Mouse (Mus musculus): ENCODE measurements at regions not wholly inside any gene's neighbourhood (a gene's known extent, or its start where the extent isn't known, plus 50 kb on each side); places are given as distances from the start of the nearest gene placed in this dataset.
A peak's percentile ranks its signal among the peaks of the same experiment; 100 is the strongest.
"Not testable (repeated sequence)": the region's sequence is repeated elsewhere in the genome, so short reads cannot be mapped to it uniquely, and the experiment has no call there.

DNA sequence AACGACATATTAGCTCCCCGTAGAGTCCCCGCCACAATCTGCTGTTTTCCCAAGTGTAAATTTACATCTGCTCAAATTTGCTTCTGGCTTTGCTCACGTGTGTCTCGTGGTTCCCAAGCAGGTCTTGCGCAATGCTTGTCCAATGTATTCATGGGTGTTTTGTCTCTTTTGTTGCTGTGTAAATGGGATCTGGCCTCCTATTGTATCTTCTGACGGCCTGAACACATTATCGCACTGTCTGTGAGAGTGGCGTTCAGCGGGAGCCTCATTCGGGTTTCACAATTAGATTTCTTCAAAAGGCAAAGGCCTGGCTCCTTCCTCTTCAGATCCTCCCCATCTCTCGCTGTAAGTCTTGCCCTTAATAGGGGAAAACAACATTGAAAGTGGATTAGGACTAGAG is 274.5 kb downstream of the Fam19a5 start:
- no peak for DNase-seq (ENCODE audit: low spot score in 2 of 2)

DNA sequence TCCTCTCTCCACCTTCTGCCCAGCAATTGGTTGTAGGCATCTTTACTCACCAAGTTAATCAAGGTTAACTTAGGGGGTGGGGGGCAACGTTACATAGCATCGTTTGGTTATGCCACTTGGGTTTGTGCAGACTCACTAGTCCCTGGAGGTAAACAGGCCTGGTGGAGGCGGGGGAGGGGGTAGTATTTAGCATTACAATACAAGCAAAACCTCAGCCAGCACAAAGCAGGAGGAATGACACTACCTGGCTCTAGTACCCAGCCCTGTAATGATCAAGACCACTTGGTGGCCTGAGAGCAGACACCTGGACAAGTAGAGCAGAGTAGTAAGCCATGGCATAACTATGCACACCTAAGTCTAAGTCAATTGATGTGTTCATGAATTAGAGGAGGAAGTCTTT is 298.0 kb downstream of the Fam19a5 start:
- no peak for DNase-seq (ENCODE audit: low spot score in 2 of 2)

DNA sequence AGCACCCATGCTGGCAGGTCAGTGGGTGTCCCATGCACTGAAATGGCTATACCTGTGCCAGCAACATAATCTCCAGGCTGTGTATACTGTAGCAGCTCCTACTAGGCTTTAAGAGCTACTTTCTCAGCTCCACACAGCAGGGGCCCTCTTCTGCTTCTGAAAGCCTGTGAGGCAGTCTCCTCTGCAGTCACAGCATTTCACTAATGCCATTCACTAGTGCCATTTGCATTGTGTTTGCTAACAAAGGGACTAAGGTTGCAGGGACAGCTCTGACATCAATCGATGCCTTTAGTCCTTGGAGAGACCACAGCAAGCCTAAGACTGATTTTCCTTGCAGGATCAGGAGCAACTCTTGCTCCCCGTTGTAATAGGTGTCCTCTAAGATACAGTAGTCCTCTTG is 315.0 kb downstream of the Fam19a5 start:
- DNase-seq (ENCODE audit: low spot score in 2 of 2): no peak

DNA sequence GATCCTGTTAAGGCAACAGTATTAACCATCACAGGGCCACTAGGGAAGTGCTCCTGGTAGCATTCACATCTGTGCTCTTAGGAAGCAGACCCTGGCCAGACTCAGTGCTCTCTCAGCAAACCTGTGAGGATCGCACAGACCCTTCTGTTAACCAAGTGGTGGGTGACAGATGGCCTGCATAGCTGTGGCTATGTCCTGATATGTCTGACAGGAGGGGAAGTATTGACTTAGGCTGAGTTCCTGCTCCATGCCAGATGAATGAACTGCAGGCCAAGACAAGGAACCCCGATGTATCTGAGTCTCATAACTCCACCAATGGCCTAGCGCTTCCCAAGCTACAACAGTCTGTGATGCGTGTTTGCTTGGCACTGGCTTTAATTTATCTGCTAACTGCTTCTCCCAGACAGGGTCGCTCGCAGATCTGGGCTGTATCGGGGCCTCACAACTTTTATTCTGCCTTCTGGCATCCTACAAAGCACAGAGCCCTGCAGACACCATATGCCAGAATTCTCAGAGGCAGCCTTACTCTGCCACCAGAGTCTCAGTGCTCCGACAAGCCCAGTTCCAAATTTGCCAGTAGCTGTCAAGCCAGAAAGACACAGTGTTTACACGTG is 332.3 kb downstream of the Fam19a5 start:
- DNase-seq (ENCODE audit: low spot score in 2 of 2): no peak

DNA sequence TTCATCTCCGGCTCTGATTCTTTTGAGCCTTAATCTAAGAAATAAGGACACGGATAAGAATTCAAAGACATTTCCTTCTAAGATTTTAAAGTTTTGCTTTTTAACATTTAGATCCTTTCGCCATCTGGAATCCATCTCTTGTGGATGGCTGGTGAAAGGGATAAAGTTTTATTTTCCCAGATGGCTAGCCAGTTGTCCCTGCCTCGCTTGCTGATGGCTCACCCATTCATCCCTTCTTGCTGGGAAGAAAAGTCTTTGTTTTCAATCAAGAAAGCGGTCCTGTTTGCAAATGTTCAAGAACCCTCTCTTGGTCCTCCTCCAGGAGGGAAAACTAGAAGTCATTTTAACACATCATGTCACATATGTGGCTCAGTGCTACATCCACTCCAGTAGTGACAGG is 346.8 kb downstream of the Fam19a5 start:
- DNase-seq (ENCODE audit: low spot score in 2 of 2): no peak

- not testable (repeated sequence) for DNase-seq (ENCODE audit: low spot score in 2 of 2)
These were observed 350.8 kb downstream of the Fam19a5 start for GRCm38 (mm10) chr15:87894866-87895265.

GRCm38 (mm10) chr15:87898655-87899054 is 354.6 kb downstream of the Fam19a5 start:
- DNase-seq (ENCODE audit: low spot score in 2 of 2): no peak

DNA sequence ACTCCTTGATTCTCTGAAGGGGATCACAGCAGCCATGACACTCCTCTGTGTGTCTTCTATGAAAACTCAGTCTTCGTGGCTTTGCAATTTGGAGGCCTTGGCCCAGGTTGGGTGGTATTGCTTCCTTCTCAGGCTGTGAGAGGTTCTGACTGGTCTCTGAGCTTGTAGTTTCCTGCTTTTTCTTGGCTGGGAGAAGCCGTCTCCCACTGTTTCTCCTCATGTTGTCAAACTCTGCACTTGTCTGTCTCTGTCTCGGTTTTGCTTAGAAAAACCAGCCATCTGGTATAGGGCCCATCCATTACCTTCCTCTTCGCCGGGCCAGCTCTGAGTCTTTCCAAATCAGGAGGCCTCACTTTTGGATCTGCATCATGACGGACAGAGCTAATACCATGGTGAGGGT is 360.3 kb downstream of the Fam19a5 start:
- no peak for DNase-seq (ENCODE audit: low spot score in 2 of 2)

DNA sequence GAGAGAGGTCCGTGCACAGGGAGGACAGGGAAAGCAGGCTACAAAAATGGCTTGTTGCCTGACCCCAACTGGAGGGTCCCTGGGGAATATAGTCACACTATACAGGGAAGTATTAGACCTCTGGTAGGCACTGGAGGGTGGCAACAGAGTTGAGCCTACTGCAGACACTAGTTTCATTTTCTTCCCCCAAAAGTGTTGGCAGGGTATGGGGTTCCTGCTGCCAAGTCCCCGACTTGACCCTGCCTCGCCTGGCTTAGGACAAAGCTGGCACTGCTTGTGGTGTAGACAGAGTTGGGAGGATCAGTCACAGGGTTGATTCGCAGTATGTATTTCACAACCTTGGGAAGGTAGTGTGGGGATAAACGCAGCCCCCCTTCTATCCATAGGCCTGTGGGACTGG is 362.2 kb downstream of the Fam19a5 start:
- peak; percentile 12 to 27 for DNase-seq (ENCODE audit: low spot score in 2 of 2)

GRCm38 (mm10) chr15:87922091-87922490 is 378.0 kb downstream of the Fam19a5 start:
- peak in 1 of 2 experiments; percentile 24 for DNase-seq (ENCODE audit: low spot score in 2 of 2)

DNA sequence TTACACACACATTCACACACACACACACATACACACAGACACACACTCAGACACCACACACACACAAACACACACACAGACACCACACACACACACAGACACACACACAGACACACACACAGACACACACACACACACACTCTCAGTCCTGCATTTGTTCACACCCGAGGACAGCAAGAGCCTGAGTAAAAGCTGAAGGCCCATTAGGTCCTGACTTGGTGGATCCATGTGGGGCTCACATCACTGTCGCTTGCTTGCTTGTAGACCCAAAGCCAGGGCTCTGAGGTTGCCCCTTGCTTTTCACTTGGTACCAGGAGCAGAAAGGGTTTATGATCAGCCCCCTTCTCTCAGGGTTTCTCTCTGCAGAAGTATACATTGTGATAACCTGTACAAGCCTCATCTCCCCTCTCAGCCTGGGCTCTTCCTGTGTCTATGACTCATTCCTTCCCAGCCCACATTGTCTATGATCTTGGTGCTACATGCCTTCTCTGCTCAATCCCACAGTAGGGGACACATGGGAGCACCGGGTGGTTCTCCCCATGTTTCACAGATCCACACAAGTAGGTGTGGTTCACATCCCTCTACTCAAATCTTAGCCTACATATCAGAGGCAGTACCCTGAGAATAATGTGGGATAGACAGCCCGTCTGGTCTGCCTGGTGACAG is 378.8 kb downstream of the Fam19a5 start:
- DNase-seq (ENCODE audit: low spot score in 2 of 2): no peak

DNA sequence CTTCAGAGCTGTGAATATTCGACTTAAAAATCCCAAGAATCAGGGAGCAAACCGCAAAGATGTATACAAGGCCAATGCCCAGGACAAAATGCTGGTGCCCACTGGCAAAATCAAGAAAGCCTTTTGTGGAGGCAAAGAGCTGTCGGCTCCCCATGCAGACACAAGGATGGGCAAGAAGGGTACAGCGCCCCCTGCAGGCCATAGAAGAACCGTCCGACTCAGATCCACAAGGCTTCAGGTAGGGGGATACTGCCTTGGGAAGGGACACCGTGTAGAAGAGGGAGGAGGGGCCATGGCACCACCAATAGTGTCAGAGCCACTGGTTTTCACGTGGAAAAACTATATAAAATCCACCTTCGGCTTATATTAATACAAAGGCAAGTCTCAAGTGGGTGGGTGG is 379.8 kb downstream of the Fam19a5 start:
- DNase-seq (ENCODE audit: low spot score in 2 of 2): peak; percentile 33 to 48

DNA sequence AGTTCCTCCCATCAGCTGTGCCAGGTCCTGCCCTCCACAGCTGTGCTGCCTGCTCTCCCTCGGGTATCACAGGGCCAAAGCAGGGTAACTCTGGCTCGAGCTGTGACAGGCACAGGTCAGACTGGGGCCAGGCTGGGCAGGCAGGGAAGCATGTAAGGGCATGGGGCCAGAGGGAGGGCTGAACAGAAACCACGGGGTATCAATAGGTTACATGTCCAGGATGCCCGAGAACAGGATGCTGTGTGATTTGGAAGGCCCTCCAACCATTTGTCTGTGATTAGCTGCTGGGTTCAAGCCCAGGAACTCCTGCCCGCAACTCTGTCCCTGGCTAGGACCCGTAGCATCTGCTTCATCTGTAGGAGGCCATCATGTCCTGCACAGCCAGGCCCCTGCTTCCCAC is 391.9 kb downstream of the Fam19a5 start:
- DNase-seq (ENCODE audit: low spot score in 2 of 2): no peak

- peak; percentile 51 to 62 for DNase-seq (ENCODE audit: low spot score in 2 of 2)
These were observed 396.7 kb downstream of the Fam19a5 start for GRCm38 (mm10) chr15:87940837-87941236.

GRCm38 (mm10) chr15:87952531-87952930 is 408.4 kb downstream of the Fam19a5 start:
- DNase-seq (ENCODE audit: low spot score in 2 of 2): no peak

DNA sequence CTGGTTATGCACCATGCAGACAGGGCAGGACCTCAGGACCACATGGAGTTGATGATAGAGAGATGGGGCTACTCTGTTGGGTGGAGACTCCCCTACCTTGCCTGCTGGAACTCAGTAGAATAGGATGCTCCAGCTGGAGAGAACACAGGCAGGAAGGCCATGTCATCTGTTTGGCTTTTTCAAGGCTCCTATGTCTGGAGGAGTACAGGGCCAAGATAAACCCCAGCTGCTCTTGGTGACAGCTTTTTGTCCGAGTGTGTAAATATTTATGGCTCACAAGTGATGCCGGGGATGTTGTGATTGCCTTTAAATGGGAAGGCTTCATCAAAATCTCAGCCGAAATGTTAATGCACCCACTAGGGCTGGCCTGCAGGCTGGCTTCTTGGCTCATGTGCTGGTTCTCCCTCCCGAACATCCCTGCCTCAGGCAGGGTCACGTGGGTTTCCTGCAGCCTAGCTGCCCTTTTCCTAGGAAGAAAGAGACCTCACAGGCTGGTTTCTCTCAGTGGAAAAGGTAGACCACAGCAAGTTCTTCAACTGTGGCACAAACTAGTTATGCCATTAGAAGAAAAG is 411.7 kb downstream of the Fam19a5 start:
- DNase-seq (ENCODE audit: low spot score in 2 of 2): no peak

GRCm38 (mm10) chr15:87958866-87959265 is 414.8 kb downstream of the Fam19a5 start:
- no peak for DNase-seq (ENCODE audit: low spot score in 2 of 2)

DNA sequence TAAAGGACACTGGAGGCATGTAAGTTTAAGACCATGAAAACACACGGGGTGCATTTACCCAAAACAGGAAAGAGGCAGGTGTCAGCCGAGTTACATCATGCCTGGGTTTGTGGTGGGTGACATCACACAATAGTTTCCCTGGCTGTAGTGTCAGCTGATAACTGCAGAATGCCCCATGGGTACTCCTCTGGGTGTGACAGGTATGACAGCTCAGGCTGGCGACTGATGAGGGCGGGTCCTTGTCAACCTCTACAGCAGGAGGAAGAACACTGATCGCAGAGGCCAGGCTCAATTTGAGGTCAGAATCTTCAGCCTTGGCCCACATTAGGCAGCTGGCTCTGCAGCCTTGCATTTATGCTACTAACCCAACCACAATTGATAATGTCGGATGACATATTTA is 428.5 kb downstream of the Fam19a5 start:
- no peak for DNase-seq (ENCODE audit: low spot score in 2 of 2)

GRCm38 (mm10) chr15:87987322-87987985 is 443.4 kb downstream of the Fam19a5 start:
- no peak for DNase-seq (ENCODE audit: low spot score in 2 of 2)

- DNase-seq (ENCODE audit: low spot score in 2 of 2): peak; percentile 26 to 37
These were observed 450.4 kb downstream of the Fam19a5 start for GRCm38 (mm10) chr15:87994546-87994945.

DNA sequence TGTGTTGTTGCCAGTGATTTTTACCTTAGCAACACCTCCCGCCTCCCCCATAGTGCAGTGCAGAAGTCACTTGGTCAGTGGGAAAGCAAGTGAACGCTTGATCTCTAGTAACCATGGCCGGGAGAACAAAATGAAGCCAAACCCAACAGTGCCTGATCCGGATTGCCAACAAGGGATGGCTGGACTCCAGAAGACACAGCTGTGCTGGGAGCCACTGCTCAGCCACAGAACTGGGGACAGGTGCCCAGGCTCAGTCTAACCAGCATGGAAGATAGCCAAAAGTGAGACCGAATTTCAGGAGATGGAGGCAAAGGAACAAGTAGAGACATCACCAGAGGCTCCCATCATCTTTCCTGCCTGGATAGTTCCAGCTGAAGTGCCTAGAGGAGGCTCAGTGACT is 473.0 kb downstream of the Fam19a5 start:
- peak; percentile 23 to 30 for DNase-seq (ENCODE audit: low spot score in 2 of 2)

DNA sequence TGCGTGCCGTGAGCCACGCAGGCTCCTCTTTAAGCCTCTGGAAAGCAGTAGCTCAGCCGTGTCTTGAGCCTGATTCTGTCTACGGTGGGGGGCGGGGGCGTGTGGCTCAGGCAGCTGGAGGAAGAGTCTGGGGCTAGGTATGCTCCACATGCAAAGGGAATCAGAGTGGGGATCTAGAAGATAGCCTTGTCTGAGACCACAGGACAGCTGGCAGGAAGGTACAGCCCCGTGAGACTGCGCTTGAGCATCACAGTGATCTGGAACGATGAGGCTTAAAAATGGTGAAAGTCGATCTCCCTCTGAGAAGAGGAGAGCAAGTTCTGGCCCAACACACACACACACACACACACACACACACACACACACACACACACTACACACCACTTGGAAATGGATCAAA is 488.7 kb downstream of the Fam19a5 start:
- DNase-seq (ENCODE audit: low spot score in 2 of 2): no peak

Data from layer of hippocampus, postnatal 10 days (tissue).